Mouse (Mus musculus) brain, embryonic 14.5 days (tissue): ENCODE results near the gene Slc19a1.

Experiments
- CTCF ChIP-seq: fragments of 200-500 bp; IDR thresholded peaks from 2 replicates; pipeline ENCODE4 v1.5.1; 2012; ENCODE audit warnings: inconsistent platforms, mild to moderate bottlenecking, moderate library complexity, borderline replicate concordance; ENCODE audit not compliant: insufficient read depth, insufficient read length; ENCODE audit errors: extremely low read depth
- POLR2A ChIP-seq: fragments of 200-500 bp; IDR thresholded peaks from 2 replicates; pipeline ENCODE4 v1.6.1; 2012; ENCODE audit warnings: mild to moderate bottlenecking, inconsistent platforms, borderline replicate concordance; ENCODE audit not compliant: poor library complexity, insufficient read depth, insufficient read length, severe bottlenecking; ENCODE audit errors: extremely low read depth

- TF ChIP-seq CTCF (no peak), POLR2A (no peak)
These were observed 20.4 kb upstream of the Slc19a1 start for GRCm38 (mm10) chr10:77011681-77012080.
